Mouse (Mus musculus): ENCODE measurements around the gene Gm21985. TPM values are rescaled to one million over a fixed set of nuclear protein-coding genes. Genes with fewer than 3 reads are reported as not detected.

Gene Gm21985
- polyA plus RNA-seq, 1 experiment, result not detected

DNA sequence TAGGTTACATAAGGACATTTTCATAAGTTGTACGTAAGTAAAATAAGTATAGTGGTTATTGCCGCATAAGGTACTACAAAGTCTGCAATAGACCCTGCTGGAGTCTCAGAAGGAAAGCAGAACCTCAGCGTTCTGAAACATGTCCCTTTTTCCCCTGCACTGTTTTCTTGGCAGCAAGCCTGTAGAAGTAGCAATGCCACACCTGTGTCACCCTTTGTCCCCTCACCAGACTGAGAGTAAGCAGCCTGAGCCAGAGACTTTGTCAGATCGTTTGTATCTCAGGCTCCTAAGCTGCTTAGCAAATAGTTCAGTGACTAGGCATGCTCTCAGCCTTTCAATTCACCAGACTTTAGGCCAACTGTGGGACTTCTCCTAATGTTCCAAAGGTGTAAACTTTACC is 20.9 kb downstream of the Gm21985 start:
- no peak overlapping the region for H3K4me3 ChIP-seq
- TF ChIP-seq MYOD1 (IDR thresholded peaks at IDR 0.05; ENCODE audit: control insufficient read depth in 1 of 3, insufficient read length in 2 of 3, low read depth in 2 of 3) (no peak), TCF12 (IDR thresholded peaks at IDR 0.05; ENCODE audit: insufficient read depth, poor library complexity, severe bottlenecking) (no peak), MAX (IDR thresholded peaks at IDR 0.05; ENCODE audit: low read depth) (no peak), CEBPB (IDR thresholded peaks at IDR 0.05; ENCODE audit: insufficient read depth, poor library complexity, severe bottlenecking) (no peak), POLR2AphosphoS2 (IDR thresholded peaks at IDR 0.05; ENCODE audit: insufficient read length, low read depth) (no peak), TCF3 (IDR thresholded peaks at IDR 0.05; ENCODE audit: insufficient read length, low read depth) (no peak), USF1 (IDR thresholded peaks at IDR 0.05; ENCODE audit: low read depth) (no peak), E2F4 (IDR thresholded peaks at IDR 0.05; ENCODE audit: insufficient read depth) (no peak), MYOG (IDR thresholded peaks at IDR 0.05; ENCODE audit: control insufficient read depth in 1 of 3, insufficient read depth in 1 of 3, insufficient read length in 2 of 3, low read depth in 2 of 3) (no peak), SRF (IDR thresholded peaks at IDR 0.05; ENCODE audit: control insufficient read depth, insufficient read length, low read depth) (no peak), POLR2A (IDR thresholded peaks at IDR 0.05; ENCODE audit: insufficient read length, low read depth) (no peak)

DNA sequence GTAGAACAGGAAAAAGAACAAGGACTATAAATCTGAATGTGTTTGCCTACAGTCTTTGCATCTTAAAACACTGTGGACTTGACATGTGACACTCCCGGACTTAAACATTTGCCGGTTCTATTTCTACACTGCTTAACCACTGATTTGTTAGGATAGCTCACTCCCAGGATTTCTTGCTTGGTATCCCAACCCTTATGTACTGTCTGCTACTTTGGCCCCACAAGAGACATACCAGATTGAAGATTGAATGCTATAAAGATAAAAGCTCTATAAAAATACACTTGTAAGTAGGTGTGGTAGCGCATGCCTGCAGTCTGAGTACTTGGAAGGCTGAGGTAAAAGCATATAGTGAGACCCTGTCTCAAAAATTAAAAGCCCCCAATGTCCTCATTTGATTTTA is 23.4 kb downstream of the Gm21985 start:
- Histone ChIP-seq H3K4me2 (ENCODE audit: low read depth) (no peak overlapping the region), H3ac (ENCODE audit: control insufficient read depth, insufficient read length) (no peak overlapping the region)
- TF ChIP-seq MYOD1 (IDR thresholded peaks at IDR 0.05; ENCODE audit: control insufficient read depth in 1 of 3, insufficient read length in 2 of 3, low read depth in 2 of 3) (no peak), E2F4 (IDR thresholded peaks at IDR 0.05; ENCODE audit: insufficient read depth) (no peak), REST (IDR thresholded peaks at IDR 0.05; ENCODE audit: insufficient read depth, insufficient read length) (no peak), CEBPB (IDR thresholded peaks at IDR 0.05; ENCODE audit: insufficient read depth, poor library complexity, severe bottlenecking) (no peak), MAX (IDR thresholded peaks at IDR 0.05; ENCODE audit: low read depth) (no peak), POLR2AphosphoS2 (IDR thresholded peaks at IDR 0.05; ENCODE audit: insufficient read length, low read depth) (no peak), USF1 (IDR thresholded peaks at IDR 0.05; ENCODE audit: low read depth) (no peak), TCF3 (IDR thresholded peaks at IDR 0.05; ENCODE audit: insufficient read length, low read depth) (no peak)

More for the DNA sequence above, 20.9 kb downstream of the Gm21985 start:
- Histone ChIP-seq H3K27me3 (ENCODE audit: control insufficient read depth, insufficient read depth, insufficient read length) (no peaks in the 10 kb centered on the region), H3K79me2 (ENCODE audit: control insufficient read depth, insufficient read depth) (no peaks in the 10 kb centered on the region), H3K4me2 (ENCODE audit: low read depth) (no peak overlapping the region), H3ac (ENCODE audit: control insufficient read depth, insufficient read length) (no peak overlapping the region), H3K36me3 (ENCODE audit: control insufficient read depth, insufficient read depth) (no peaks in the 10 kb centered on the region)

DNA sequence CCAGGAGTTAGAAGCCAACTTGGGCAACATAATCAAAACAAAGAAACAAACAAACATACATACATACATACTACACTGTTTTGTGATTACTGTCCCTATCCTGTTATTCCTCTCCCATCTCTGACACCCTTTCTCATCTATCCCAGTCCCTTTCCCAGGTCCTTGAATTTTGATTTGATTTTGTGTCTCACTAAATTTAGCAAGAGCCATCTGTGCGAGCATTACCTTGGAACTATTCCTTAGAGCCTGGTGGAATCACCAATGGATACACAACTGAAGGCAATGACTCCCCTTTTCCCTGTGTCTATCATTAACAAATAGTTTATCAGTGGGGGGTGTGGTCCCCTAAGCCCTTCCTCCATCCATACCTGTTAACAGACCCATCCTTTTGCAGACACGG is 26.7 kb downstream of the Gm21985 start:
- Histone ChIP-seq H3ac (ENCODE audit: control insufficient read depth, insufficient read length) (no peak overlapping the region), H3K27me3 (ENCODE audit: control insufficient read depth, insufficient read depth, insufficient read length) (no peaks in the 10 kb centered on the region), H3K79me2 (ENCODE audit: control insufficient read depth, insufficient read depth) (peaks cover 5% of the 10 kb centered on the region), H3K4me2 (ENCODE audit: low read depth) (no peak overlapping the region), H3K4me3 (no peak overlapping the region), H3K36me3 (ENCODE audit: control insufficient read depth, insufficient read depth) (no peaks in the 10 kb centered on the region)
- TF ChIP-seq REST (IDR thresholded peaks at IDR 0.05; ENCODE audit: insufficient read depth, insufficient read length) (no peak), TCF3 (IDR thresholded peaks at IDR 0.05; ENCODE audit: insufficient read length, low read depth) (no peak), MYOG (IDR thresholded peaks at IDR 0.05; ENCODE audit: control insufficient read depth in 1 of 3, insufficient read depth in 1 of 3, insufficient read length in 2 of 3, low read depth in 2 of 3) (no peak)

More for the DNA sequence above, 23.4 kb downstream of the Gm21985 start:
- no peaks in the 10 kb centered on the region for H3K79me2 ChIP-seq (ENCODE audit: control insufficient read depth, insufficient read depth)
- H3K4me3 ChIP-seq, result no peak overlapping the region
- no peaks in the 10 kb centered on the region for H3K36me3 ChIP-seq (ENCODE audit: control insufficient read depth, insufficient read depth)
- H3K27me3 ChIP-seq (ENCODE audit: control insufficient read depth, insufficient read depth, insufficient read length), result no peaks in the 10 kb centered on the region

DNA sequence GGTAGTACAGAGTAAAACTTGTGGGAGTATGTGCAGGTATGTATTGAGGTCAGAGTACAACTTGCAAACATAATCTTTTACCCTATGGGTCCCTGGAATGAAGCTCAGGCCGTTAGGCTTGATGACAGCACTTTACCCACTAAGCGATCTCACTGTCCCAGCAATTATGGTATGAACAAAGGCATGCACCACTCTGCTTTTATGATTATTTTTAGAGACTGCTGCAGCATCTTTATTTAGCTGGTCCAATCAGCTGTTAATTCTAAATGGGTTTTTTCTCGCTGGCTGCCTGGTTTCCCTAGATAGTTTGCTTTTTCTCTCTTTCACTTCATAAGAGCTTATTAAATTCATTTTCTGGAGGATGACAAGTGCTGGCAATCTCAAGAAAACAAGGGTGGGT is 30.1 kb downstream of the Gm21985 start:
- Histone ChIP-seq H3ac (ENCODE audit: control insufficient read depth, insufficient read length) (no peak overlapping the region), H3K79me2 (ENCODE audit: control insufficient read depth, insufficient read depth) (peaks cover 5% of the 10 kb centered on the region), H3K4me3 (no peak overlapping the region), H3K27me3 (ENCODE audit: control insufficient read depth, insufficient read depth, insufficient read length) (no peaks in the 10 kb centered on the region), H3K4me2 (ENCODE audit: low read depth) (peak overlapping the region; percentile 53), H3K36me3 (ENCODE audit: control insufficient read depth, insufficient read depth) (no peaks in the 10 kb centered on the region)
- TF ChIP-seq USF1 (IDR thresholded peaks at IDR 0.05; ENCODE audit: low read depth) (no peak), TCF12 (IDR thresholded peaks at IDR 0.05; ENCODE audit: insufficient read depth, poor library complexity, severe bottlenecking) (no peak), E2F4 (IDR thresholded peaks at IDR 0.05; ENCODE audit: insufficient read depth) (no peak), POLR2A (IDR thresholded peaks at IDR 0.05; ENCODE audit: insufficient read length, low read depth) (no peak)

- no peak overlapping the region for H3K4me3 ChIP-seq
- TF ChIP-seq E2F4 (IDR thresholded peaks at IDR 0.05; ENCODE audit: insufficient read depth) (no peak), USF1 (IDR thresholded peaks at IDR 0.05; ENCODE audit: low read depth) (no peak), TCF3 (IDR thresholded peaks at IDR 0.05; ENCODE audit: insufficient read length, low read depth) (no peak), CEBPB (IDR thresholded peaks at IDR 0.05; ENCODE audit: insufficient read depth, poor library complexity, severe bottlenecking) (no peak), MAX (IDR thresholded peaks at IDR 0.05; ENCODE audit: low read depth) (no peak)
- no peaks in the 10 kb centered on the region for H3K36me3 ChIP-seq (ENCODE audit: control insufficient read depth, insufficient read depth)
- H3K27me3 ChIP-seq (ENCODE audit: control insufficient read depth, insufficient read depth, insufficient read length), result no peaks in the 10 kb centered on the region
- peaks cover 5% of the 10 kb centered on the region for H3K79me2 ChIP-seq (ENCODE audit: control insufficient read depth, insufficient read depth)
- no peak overlapping the region for H3K4me2 ChIP-seq (ENCODE audit: low read depth)
- H3ac ChIP-seq (ENCODE audit: control insufficient read depth, insufficient read length), result no peak overlapping the region
Observed at GRCm38 (mm10) chr2:112298221-112298620, 32.1 kb downstream of the Gm21985 start.

GRCm38 (mm10) chr2:112308671-112309070 is 42.6 kb downstream of the Gm21985 start:
- Histone ChIP-seq H3K27me3 (ENCODE audit: control insufficient read depth, insufficient read depth, insufficient read length) (no peaks in the 10 kb centered on the region), H3K79me2 (ENCODE audit: control insufficient read depth, insufficient read depth) (no peaks in the 10 kb centered on the region), H3K36me3 (ENCODE audit: control insufficient read depth, insufficient read depth) (no peaks in the 10 kb centered on the region), H3K4me2 (ENCODE audit: low read depth) (peak overlapping the region; percentile 74), H3ac (ENCODE audit: control insufficient read depth, insufficient read length) (no peak overlapping the region), H3K4me3 (no peak overlapping the region)
- TF ChIP-seq CEBPB (IDR thresholded peaks at IDR 0.05; ENCODE audit: insufficient read depth, poor library complexity, severe bottlenecking), result no peak
- TF ChIP-seq USF1 (IDR thresholded peaks at IDR 0.05; ENCODE audit: low read depth), result peak; percentile 23
- TF ChIP-seq TCF3 (IDR thresholded peaks at IDR 0.05; ENCODE audit: insufficient read length, low read depth), result no peak

Data from myocyte (in vitro differentiated cells).